Mouse (Mus musculus) bone marrow macrophage, adult 2 months (primary cell): ENCODE results near the gene Actg1.

Experiments
- CTCF ChIP-seq: IDR thresholded peaks from 2 replicates; pipeline ENCODE4 v1.5.1; 2012; ENCODE audit warnings: low read depth, mild to moderate bottlenecking, low read length, moderate library complexity
- POLR2A ChIP-seq: IDR thresholded peaks from 2 replicates; pipeline ENCODE4 v1.6.1; 2012; ENCODE audit warnings: mild to moderate bottlenecking, low read depth, low read length, borderline replicate concordance

DNA sequence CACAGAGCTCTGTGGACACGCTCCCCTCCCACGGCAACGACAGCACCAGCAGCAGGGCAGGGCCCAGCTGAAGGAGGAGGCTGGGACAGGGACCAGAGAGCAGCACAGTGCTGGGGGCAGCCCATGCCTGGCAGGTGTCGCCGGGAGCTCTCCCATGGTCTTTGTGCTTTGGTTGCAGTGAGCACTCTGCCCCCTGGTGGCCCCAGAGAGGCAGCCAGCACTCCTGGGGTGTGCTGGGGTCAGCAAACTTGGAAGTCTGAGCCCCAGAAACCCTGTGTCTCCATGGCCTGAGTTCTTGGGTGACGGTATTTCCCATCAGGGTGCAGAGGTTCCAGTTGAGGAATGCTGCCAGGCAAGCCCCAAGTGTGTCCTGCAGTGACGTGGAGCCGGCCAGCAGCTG, 21.3 kb upstream of the Actg1 start:
- peak; percentile 63 for TF ChIP-seq CTCF
- TF ChIP-seq POLR2A = no peak
